Mouse (Mus musculus) kidney, adult 2 months (tissue): ENCODE results near the gene Kctd15.

ENCODE experiments used
- CTCF ChIP-seq: fragments of 200-500 bp; conservative IDR thresholded peaks from 2 replicates; pipeline ENCODE4 v1.5.1; 2011; ENCODE audit warnings: low read depth, mild to moderate bottlenecking, control low read depth, low read length, moderate library complexity, mixed read lengths; ENCODE audit not compliant: insufficient read depth, insufficient read length
- POLR2A ChIP-seq: fragments of 200-500 bp; IDR thresholded peaks from one replicate; pipeline ENCODE4 v1.6.1; 2011; ENCODE audit warnings: low read depth, low read length, control low read depth

GRCm38 (mm10) chr7:34641968-34642367 is 14.6 kb downstream of the Kctd15 start:
- TF ChIP-seq CTCF, result no peak
- no peak for TF ChIP-seq POLR2A
